Mouse (Mus musculus) ZHBTc4 (cell line): ENCODE results near the gene Fam210b.

ENCODE experiments used
- DNase-seq: peaks from one replicate; pipeline ENCODE4 v3.0.0-alpha.2; 2011; ENCODE audit warnings: low read depth, low spot score

Gene Fam210b

GRCm38 (mm10) chr2:172345258-172345738, at the start of gene Fam210b:
TSS of gene Fam210b (plus strand) at chr2:172345565.
- peak; percentile 99 for DNase-seq

- no peak for DNase-seq
Observed at GRCm38 (mm10) chr2:172298083-172298482, 47.3 kb upstream of the Fam210b start.

GRCm38 (mm10) chr2:172298542-172298941, 46.8 kb upstream of the Fam210b start:
- DNase-seq: no peak

GRCm38 (mm10) chr2:172299126-172299921, 46.0 kb upstream of the Fam210b start:
- peak; percentile 41 for DNase-seq

- DNase-seq: no peak
Observed at GRCm38 (mm10) chr2:172302396-172302795, 43.0 kb upstream of the Fam210b start.

GRCm38 (mm10) chr2:172304118-172304708, 41.2 kb upstream of the Fam210b start:
- peak; percentile 42 for DNase-seq

GRCm38 (mm10) chr2:172305546-172305945, 39.8 kb upstream of the Fam210b start:
- peak; percentile 81 for DNase-seq

- no peak for DNase-seq
Observed at GRCm38 (mm10) chr2:172306544-172306943, 38.8 kb upstream of the Fam210b start.

- DNase-seq: no peak
Observed at GRCm38 (mm10) chr2:172311731-172312130, 33.6 kb upstream of the Fam210b start.

GRCm38 (mm10) chr2:172320878-172321277, 24.5 kb upstream of the Fam210b start:
- peak; percentile 73 for DNase-seq

GRCm38 (mm10) chr2:172328248-172328647, 17.1 kb upstream of the Fam210b start:
- DNase-seq: no peak

GRCm38 (mm10) chr2:172329179-172329578, 16.2 kb upstream of the Fam210b start:
- peak; percentile 80 for DNase-seq

- DNase-seq: no peak
Observed at GRCm38 (mm10) chr2:172338206-172338942, 7.0 kb upstream of the Fam210b start.

- no peak for DNase-seq
Observed at GRCm38 (mm10) chr2:172340936-172341335, 4.4 kb upstream of the Fam210b start.

- no peak for DNase-seq
Observed at GRCm38 (mm10) chr2:172341606-172342005, 3.8 kb upstream of the Fam210b start.

- DNase-seq: no peak
Observed at GRCm38 (mm10) chr2:172343751-172344150, 1.6 kb upstream of the Fam210b start.

- DNase-seq: no peak
Observed at GRCm38 (mm10) chr2:172344669-172345068, 696 bp upstream of the Fam210b start.

GRCm38 (mm10) chr2:172346034-172346929, 917 bp downstream of the Fam210b start:
- DNase-seq: peak; percentile 42

GRCm38 (mm10) chr2:172346933-172347611, 1.7 kb downstream of the Fam210b start:
- DNase-seq: no peak

- DNase-seq: no peak
Observed at GRCm38 (mm10) chr2:172348297-172348950, 3.1 kb downstream of the Fam210b start.
